Comparison of ENCODE assay signal across 8 mouse cellular contexts in the genomic region with DNA sequence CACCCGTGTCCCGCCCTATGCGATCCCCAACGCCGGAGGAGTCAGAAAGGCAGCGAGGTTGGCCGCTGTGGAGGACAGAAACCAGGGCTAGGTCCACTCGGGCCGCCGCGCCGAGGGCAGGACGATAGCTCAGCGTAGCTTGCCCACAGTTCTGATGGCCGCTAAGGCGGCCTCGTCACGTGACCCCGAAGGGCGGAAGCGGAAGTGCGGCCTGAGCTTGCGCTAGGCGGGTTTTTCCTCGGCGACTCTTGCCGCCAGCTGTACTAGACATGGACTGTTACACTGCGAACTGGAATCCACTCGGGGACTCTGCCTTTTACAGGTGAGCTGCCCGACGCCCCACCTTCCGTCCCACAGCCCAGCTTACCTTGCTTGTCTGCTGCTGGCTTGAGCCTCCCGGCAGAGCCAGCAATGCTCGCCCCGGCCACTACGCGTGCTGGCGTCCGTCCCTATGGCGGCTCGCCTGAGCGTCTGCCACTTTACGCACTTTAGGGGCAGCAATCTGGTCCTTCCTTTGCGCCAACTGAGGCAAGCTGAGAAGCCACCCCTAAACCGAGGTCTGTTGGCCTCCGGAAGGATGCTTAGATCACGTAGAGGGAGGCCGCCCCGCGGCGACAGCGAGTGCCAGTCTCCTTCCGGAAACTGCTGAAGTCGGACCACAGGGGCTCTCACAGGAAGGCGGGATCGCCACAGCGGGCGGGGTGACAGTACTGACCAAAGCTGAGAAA. TPM values are rescaled to one million over a fixed set of nuclear protein-coding genes. Genes with fewer than 3 reads are reported as not detected.
DNase-seq lines count a peak whose midpoint lies in the region; ATAC-seq and TF ChIP-seq lines count a peak whose summit lies in the region.

A gene (plus strand): TSS at position 214 of the 728 bp plus-strand sequence.
A gene (minus strand): TSS at position 576 of the 728 bp plus-strand sequence.

- peak; percentile 78; the same call in 1 of the 2 replicates for TF ChIP-seq POLR2A in testis, adult 2 months (IDR thresholded peaks at IDR 0.05; ENCODE audit: control insufficient read depth, low read depth, low read length)

- peak; percentile 16 for TF ChIP-seq CTCF in E14TG2a.4 (conservative IDR thresholded peaks at IDR 0.05; ENCODE audit: low read length)
- TF ChIP-seq CTCF in heart, postnatal 0 days (IDR thresholded peaks at IDR 0.05; ENCODE audit: low read depth), result peak; percentile 42; the same call in 1 of the 2 replicates
- TF ChIP-seq CTCF in testis, adult 2 months (IDR thresholded peaks at IDR 0.05; ENCODE audit: control insufficient read depth, insufficient read depth, insufficient replicate concordance, low read depth, low read length), result peak; percentile 47; the same call in 1 of the 2 replicates

- H3K27me3 ChIP-seq in E14TG2a.4 (ENCODE audit: insufficient read depth, low read length), result peaks cover 14% of the 10 kb centered on the region
- no peaks in the 10 kb centered on the region for H3K27me3 ChIP-seq in forebrain, embryonic 12.5 days
- no peaks in the 10 kb centered on the region for H3K27me3 ChIP-seq in heart, postnatal 0 days (ENCODE audit: control insufficient read depth, insufficient read depth, low read length)
- H3K27me3 ChIP-seq in liver, embryonic 16.5 days (ENCODE audit: control insufficient read depth, insufficient read depth, low read depth, low read length), result no peaks in the 10 kb centered on the region
- no peaks in the 10 kb centered on the region for H3K27me3 ChIP-seq in neural tube, embryonic 13.5 days
- H3K27me3 ChIP-seq in testis, adult 2 months (ENCODE audit: control insufficient read depth, insufficient read depth, low read length), result no peaks in the 10 kb centered on the region

- TF ChIP-seq EP300 in heart, postnatal 0 days (IDR thresholded peaks at IDR 0.05; ENCODE audit: low read depth), result no peak

- H3K27ac ChIP-seq in forebrain, embryonic 12.5 days, result peak within 1 kb of the TSS; percentile 90
- peak within 1 kb of the TSS; percentile 87 for H3K27ac ChIP-seq in heart, postnatal 0 days (ENCODE audit: low read depth)
- peak within 1 kb of the TSS; percentile 83 for H3K27ac ChIP-seq in liver, embryonic 16.5 days (ENCODE audit: low read length)
- peak within 1 kb of the TSS; percentile 92 for H3K27ac ChIP-seq in neural tube, embryonic 13.5 days (replicated peaks)
- H3K27ac ChIP-seq in testis, adult 2 months (ENCODE audit: control insufficient read depth, insufficient read depth, low read depth, low read length), result peak within 1 kb of the TSS; percentile 92

- H3K4me1 ChIP-seq in E14TG2a.4 (replicated peaks; ENCODE audit: low read depth, low read length), result peaks cover 39% of the 10 kb centered on the region
- H3K4me1 ChIP-seq in forebrain, embryonic 12.5 days, result peaks cover 31% of the 10 kb centered on the region
- peaks cover 11% of the 10 kb centered on the region; the same call in 1 of the 2 replicates for H3K4me1 ChIP-seq in heart, postnatal 0 days (ENCODE audit: control insufficient read depth, insufficient read depth)
- H3K4me1 ChIP-seq in liver, embryonic 16.5 days (ENCODE audit: control insufficient read depth, low read depth, low read length), result peaks cover 14% of the 10 kb centered on the region
- peaks cover 54% of the 10 kb centered on the region for H3K4me1 ChIP-seq in neural tube, embryonic 13.5 days (replicated peaks)
- H3K4me1 ChIP-seq in testis, adult 2 months (ENCODE audit: control insufficient read depth, insufficient read depth, low read length), result peaks cover 9% of the 10 kb centered on the region

- DNase-seq in c-Kit-positive CD71-positive TER-119-positive erythroid progenitor cells, embryonic 14.5 days (ENCODE audit: low spot score), result peak; percentile 84
- peak; percentile 86 for DNase-seq in heart, postnatal 0 days (ENCODE audit: low spot score)
- DNase-seq in kidney, postnatal 4 days, result peak; percentile 95 to 97

- peak within 1 kb of the TSS; percentile 92 for H3K4me3 ChIP-seq in E14TG2a.4 (replicated peaks; ENCODE audit: low read length)
- H3K4me3 ChIP-seq in forebrain, embryonic 12.5 days (replicated peaks), result peak within 1 kb of the TSS; percentile 72
- H3K4me3 ChIP-seq in heart, postnatal 0 days (ENCODE audit: low read depth, low read length), result peak within 1 kb of the TSS; percentile 78
- H3K4me3 ChIP-seq in liver, embryonic 16.5 days (ENCODE audit: low read depth, low read length), result peak within 1 kb of the TSS; percentile 87
- H3K4me3 ChIP-seq in neural tube, embryonic 13.5 days, result peak within 1 kb of the TSS; percentile 84
- H3K4me3 ChIP-seq in testis, adult 2 months (ENCODE audit: control insufficient read depth, low read depth, low read length), result peak within 1 kb of the TSS; percentile 93

- WGBS in forebrain, embryonic 12.5 days, result under 1% methylated on average over 58 of the region's 58 CpGs
- under 1% methylated on average over 58 of the region's 58 CpGs for WGBS in heart, postnatal 0 days
- under 1% methylated on average over 58 of the region's 58 CpGs for WGBS in liver, embryonic 16.5 days (ENCODE audit: insufficient replicate concordance)
- under 1% methylated on average over 58 of the region's 58 CpGs for WGBS in neural tube, embryonic 13.5 days

- peak within 1 kb of the TSS; percentile 89 for H3K9ac ChIP-seq in forebrain, embryonic 12.5 days
- peak within 1 kb of the TSS; percentile 86 for H3K9ac ChIP-seq in heart, postnatal 0 days (replicated peaks; ENCODE audit: low read depth, low read length)
- peak within 1 kb of the TSS; percentile 86 for H3K9ac ChIP-seq in liver, embryonic 16.5 days (ENCODE audit: low read depth, low read length)
- peak within 1 kb of the TSS; percentile 89 for H3K9ac ChIP-seq in neural tube, embryonic 13.5 days

- peaks cover 42% of the 10 kb centered on the region for H3K36me3 ChIP-seq in E14TG2a.4 (ENCODE audit: insufficient read depth, low read length)
- peaks cover 15% of the 10 kb centered on the region; the same call in 1 of the 2 replicates for H3K36me3 ChIP-seq in forebrain, embryonic 12.5 days (replicated peaks)
- no peaks in the 10 kb centered on the region for H3K36me3 ChIP-seq in heart, postnatal 0 days (replicated peaks; ENCODE audit: control insufficient read depth, insufficient read depth, low read length)
- no peaks in the 10 kb centered on the region for H3K36me3 ChIP-seq in liver, embryonic 16.5 days (ENCODE audit: control insufficient read depth, insufficient read depth)
- H3K36me3 ChIP-seq in neural tube, embryonic 13.5 days, result peaks cover 9% of the 10 kb centered on the region; the same call in 1 of the 2 replicates
- no peaks in the 10 kb centered on the region for H3K36me3 ChIP-seq in testis, adult 2 months (ENCODE audit: control insufficient read depth, insufficient read depth, low read length)

- no peaks in the 10 kb centered on the region for H3K9me3 ChIP-seq in E14TG2a.4 (ENCODE audit: low read length)
- H3K9me3 ChIP-seq in forebrain, embryonic 12.5 days, result no peaks in the 10 kb centered on the region
- H3K9me3 ChIP-seq in heart, postnatal 0 days (replicated peaks; ENCODE audit: control insufficient read depth, low read length), result no peaks in the 10 kb centered on the region
- H3K9me3 ChIP-seq in liver, embryonic 16.5 days (replicated peaks; ENCODE audit: control insufficient read depth, low read length), result no peaks in the 10 kb centered on the region
- H3K9me3 ChIP-seq in neural tube, embryonic 13.5 days, result no peaks in the 10 kb centered on the region

- ATAC-seq in forebrain, embryonic 12.5 days (ENCODE audit: low FRiP score), result peak; percentile 96
- peak; percentile 96 for ATAC-seq in heart, postnatal 0 days (ENCODE audit: insufficient read depth, low read depth)
- peak; percentile 92 for ATAC-seq in liver, embryonic 16.5 days (ENCODE audit: low read depth)
- peak; percentile 95 for ATAC-seq in neural tube, embryonic 13.5 days (ENCODE audit: low read depth)

- H3K4me2 ChIP-seq in forebrain, embryonic 12.5 days, result peak within 1 kb of the TSS; percentile 84
- H3K4me2 ChIP-seq in heart, postnatal 0 days (ENCODE audit: low read depth, low read length), result peak within 1 kb of the TSS; percentile 79
- H3K4me2 ChIP-seq in liver, embryonic 16.5 days (ENCODE audit: low read depth, low read length), result peak within 1 kb of the TSS; percentile 96
- peak within 1 kb of the TSS; percentile 69 for H3K4me2 ChIP-seq in neural tube, embryonic 13.5 days

RNA-seq across cellular contexts. Expression of the first gene that starts in this region (rescaled TPM):
- polyA plus RNA-seq in forebrain, embryonic 12.5 days (2016; fragmentation: Nextera tagmentation; extraction: Ambion mirVana), result 133 and 137 TPM in 2 replicates
- 37.9 and 46.0 TPM in 2 replicates for total RNA-seq in heart, postnatal 0 days (2014; rRNA removed; ENCODE audit: low replicate concordance)
- polyA plus RNA-seq in heart, postnatal 0 days (2015; fragmentation: Nextera tagmentation; extraction: Ambion mirVana), result 29.4 and 30.2 TPM in 2 replicates
- 33.0 and 39.3 TPM in 2 replicates for polyA plus RNA-seq in liver, embryonic 16.5 days (2015; fragmentation: Nextera tagmentation; extraction: Ambion mirVana)
- 98.2 and 103 TPM in 2 replicates for polyA plus RNA-seq in neural tube, embryonic 13.5 days (2015; fragmentation: Nextera tagmentation; extraction: Ambion mirVana)
- polyA plus RNA-seq in testis, adult 2 months (2012; rRNA removed), result 45.6 and 55.8 TPM in 2 replicates

RNA-seq across cellular contexts. Expression of the second gene that starts in this region (rescaled TPM):
- polyA plus RNA-seq in forebrain, embryonic 12.5 days (2016; fragmentation: Nextera tagmentation; extraction: Ambion mirVana), result 10.9 TPM in 2 replicates
- 6.4 and 11.5 TPM in 2 replicates for total RNA-seq in heart, postnatal 0 days (2014; rRNA removed; ENCODE audit: low replicate concordance)
- polyA plus RNA-seq in heart, postnatal 0 days (2015; fragmentation: Nextera tagmentation; extraction: Ambion mirVana), result 2.7 and 3.4 TPM in 2 replicates
- polyA plus RNA-seq in liver, embryonic 16.5 days (2015; fragmentation: Nextera tagmentation; extraction: Ambion mirVana), result 3.2 and 3.8 TPM in 2 replicates
- polyA plus RNA-seq in neural tube, embryonic 13.5 days (2015; fragmentation: Nextera tagmentation; extraction: Ambion mirVana), result 10.2 and 11.7 TPM in 2 replicates
- 46.3 and 48.0 TPM in 2 replicates for polyA plus RNA-seq in testis, adult 2 months (2012; rRNA removed)

Comparison
In these comparisons a context has a peak if more than half of its experiments do, and no peak if none do; other contexts are left out.
1. Peak in every context shown above with its lines: DNase-seq, ATAC-seq, H3K4me3 ChIP-seq and H3K27ac ChIP-seq.